Mouse (Mus musculus): ENCODE results near the gene Ctbp2.

GRCm38 (mm10) chr7:133019481-133020020, 104.6 kb downstream of the Ctbp2 start:
- TF ChIP-seq CTCF (IDR thresholded peaks at IDR 0.05; ENCODE audit: low read depth, low read length) (no peak), GATA1 (IDR thresholded peaks at IDR 0.05; ENCODE audit: borderline replicate concordance, low read length) (no peak)

Measured in G1E (cell line).